Mouse (Mus musculus) thymus, adult 18-20 months (tissue): ENCODE data around the gene Dmrt2.

Experiments used
- DNase-seq, 2 experiments: peaks; one replicate each; pipeline ENCODE4 v3.0.0; 2022; ENCODE audit warnings: mixed read lengths in 2 of 2

Dmrt2 gene

GRCm38 (mm10) chr19:25698850-25699249 lies 26.6 kb downstream of the Dmrt2 start:
- DNase-seq: no peak

- no peak for DNase-seq
These were observed 41.2 kb downstream of the Dmrt2 start for GRCm38 (mm10) chr19:25713382-25713781.

GRCm38 (mm10) chr19:25714927-25715326 lies 42.7 kb downstream of the Dmrt2 start:
- DNase-seq: no peak

GRCm38 (mm10) chr19:25722616-25723015 lies 50.4 kb downstream of the Dmrt2 start:
- no peak for DNase-seq
